Comparison of ENCODE assay signal across 8 mouse cellular contexts in genomic region chr14:30353291-30354126, GRCm38 (mm10).
DNase-seq lines count a peak whose midpoint lies in the region; ATAC-seq and TF ChIP-seq lines count a peak whose summit lies in the region.

No protein-coding gene starts in this region.

- H3K4me1 ChIP-seq in ES-Bruce4 (ENCODE audit: control insufficient read depth, insufficient read depth, low read length): no peaks in the 10 kb centered on the region
- H3K4me1 ChIP-seq in heart, embryonic 12.5 days (replicated peaks): peaks cover 19% of the 10 kb centered on the region
- peaks cover 24% of the 10 kb centered on the region for H3K4me1 ChIP-seq in limb, embryonic 13.5 days
- H3K4me1 ChIP-seq in neural tube, embryonic 12.5 days: peaks cover 18% of the 10 kb centered on the region

- TF ChIP-seq POLR2A in ES-Bruce4 (IDR thresholded peaks at IDR 0.05; ENCODE audit: insufficient read depth, low read length): no peak

- H3K4me3 ChIP-seq in ES-Bruce4 (ENCODE audit: low read depth, low read length): peak overlapping the region; percentile 75
- H3K4me3 ChIP-seq in heart, embryonic 12.5 days: peak overlapping the region; percentile 69
- peak overlapping the region; percentile 62 for H3K4me3 ChIP-seq in limb, embryonic 13.5 days
- peak overlapping the region; percentile 58 for H3K4me3 ChIP-seq in neural tube, embryonic 12.5 days

- no peak for TF ChIP-seq EP300 in ES-Bruce4 (IDR thresholded peaks at IDR 0.05; ENCODE audit: insufficient read depth, low read depth, low read length)

- DNase-seq in layer of hippocampus, adult 9-11 months: peak; percentile 14
- DNase-seq in layer of hippocampus, adult 9-10 months (ENCODE audit: low spot score): no peak
- DNase-seq in cerebellum, adult 9-11 months: peak; percentile 64

- peak; percentile 57 for ATAC-seq in heart, embryonic 12.5 days (ENCODE audit: insufficient number of reproducible peaks, low FRiP score)
- ATAC-seq in limb, embryonic 13.5 days (ENCODE audit: low FRiP score, low read depth): peak; percentile 30
- peak; percentile 64; the same call in 1 of the 2 replicates for ATAC-seq in neural tube, embryonic 12.5 days (ENCODE audit: low FRiP score, low read depth)
- no peak for ATAC-seq in megakaryocyte-erythroid progenitor cell, adult 5-6 weeks (replicated peaks; ENCODE audit: low FRiP score, low TSS enrichment, poor library complexity, severe bottlenecking)

- no peak for TF ChIP-seq CTCF in ES-Bruce4 (IDR thresholded peaks at IDR 0.05; ENCODE audit: low read depth, low read length)

- H3K27me3 ChIP-seq in ES-Bruce4 (ENCODE audit: control insufficient read depth, insufficient read depth, low read length, poor library complexity, severe bottlenecking): peaks cover 14% of the 10 kb centered on the region
- H3K27me3 ChIP-seq in heart, embryonic 12.5 days (replicated peaks): peaks cover 23% of the 10 kb centered on the region
- H3K27me3 ChIP-seq in limb, embryonic 13.5 days: peaks cover 54% of the 10 kb centered on the region
- peaks cover 24% of the 10 kb centered on the region for H3K27me3 ChIP-seq in neural tube, embryonic 12.5 days (replicated peaks)

- WGBS in heart, embryonic 12.5 days: 9% methylated on average over 109 of the region's 114 CpGs
- WGBS in limb, embryonic 13.5 days: under 1% methylated on average over 70 of the region's 114 CpGs
- under 1% methylated on average over 61 of the region's 114 CpGs for WGBS in neural tube, embryonic 12.5 days

- peak overlapping the region; percentile 98 for H3K4me2 ChIP-seq in heart, embryonic 12.5 days
- peak overlapping the region; percentile 86 for H3K4me2 ChIP-seq in limb, embryonic 13.5 days (replicated peaks)
- H3K4me2 ChIP-seq in neural tube, embryonic 12.5 days (replicated peaks): peak overlapping the region; percentile 83

- no peaks in the 10 kb centered on the region for H3K9me3 ChIP-seq in ES-Bruce4 (replicated peaks; ENCODE audit: control insufficient read depth, insufficient read depth, low read length, poor library complexity, severe bottlenecking)
- no peaks in the 10 kb centered on the region for H3K9me3 ChIP-seq in heart, embryonic 12.5 days (replicated peaks)
- no peaks in the 10 kb centered on the region for H3K9me3 ChIP-seq in limb, embryonic 13.5 days
- no peaks in the 10 kb centered on the region for H3K9me3 ChIP-seq in neural tube, embryonic 12.5 days

- H3K9ac ChIP-seq in ES-Bruce4 (ENCODE audit: low read depth, poor library complexity, severe bottlenecking): peak overlapping the region; percentile 87
- peak overlapping the region; percentile 80 for H3K9ac ChIP-seq in heart, embryonic 12.5 days
- peak overlapping the region; percentile 76 for H3K9ac ChIP-seq in limb, embryonic 13.5 days
- peak overlapping the region; percentile 73 for H3K9ac ChIP-seq in neural tube, embryonic 12.5 days

- no peak overlapping the region for H3K27ac ChIP-seq in ES-Bruce4 (ENCODE audit: insufficient read depth, low read length)
- H3K27ac ChIP-seq in heart, embryonic 12.5 days (ENCODE audit: poor library complexity, severe bottlenecking): no peak overlapping the region; the same call in 1 of the 2 replicates
- no peak overlapping the region for H3K27ac ChIP-seq in limb, embryonic 13.5 days
- no peak overlapping the region for H3K27ac ChIP-seq in neural tube, embryonic 12.5 days

- no peaks in the 10 kb centered on the region for H3K36me3 ChIP-seq in ES-Bruce4 (ENCODE audit: control insufficient read depth, insufficient read depth, low read length, poor library complexity, severe bottlenecking)
- H3K36me3 ChIP-seq in heart, embryonic 12.5 days: no peaks in the 10 kb centered on the region
- no peaks in the 10 kb centered on the region for H3K36me3 ChIP-seq in limb, embryonic 13.5 days
- no peaks in the 10 kb centered on the region for H3K36me3 ChIP-seq in neural tube, embryonic 12.5 days
